Mouse (Mus musculus) liver, postnatal 0 days (tissue): ENCODE measurements around the gene Pax4. TPM values are rescaled to one million over a fixed set of nuclear protein-coding genes. Genes with fewer than 3 reads are reported as not detected.

Experiments
- ATAC-seq: fragments of 200-750 bp; cut with Nextera tagmentation; 2 replicates; pipeline ENCODE4 v1.8.0; 2017; ENCODE audit warnings: mild to moderate bottlenecking, moderate library complexity
- DNase-seq: peaks from one replicate; pipeline ENCODE4 v3.0.0-alpha.2; 2016
- H3K27ac ChIP-seq: fragments of 300-500 bp; sonication (generic); 2 replicates; pipeline ENCODE4 v1.5.1; 2014; ENCODE audit warnings: antibody characterized with exemption, moderate library complexity, mild to moderate bottlenecking, low read depth
- H3K27me3 ChIP-seq: fragments of 300-500 bp; sonication (generic); 2 replicates; pipeline ENCODE4 v1.6.1; 2014; ENCODE audit warnings: low read length, control low read depth, mixed read lengths; ENCODE audit not compliant: insufficient read depth
- H3K36me3 ChIP-seq: fragments of 300-500 bp; sonication (generic); replicated peaks from 2 replicates; pipeline ENCODE4 v1.6.1; 2014; ENCODE audit warnings: mild to moderate bottlenecking, control low read depth, low read length, moderate library complexity, mixed read lengths; ENCODE audit not compliant: insufficient read depth
- H3K4me1 ChIP-seq: fragments of 300-500 bp; sonication (generic); 2 replicates; pipeline ENCODE4 v1.6.1; 2014; ENCODE audit warnings: antibody characterized with exemption, mild to moderate bottlenecking, control low read depth; ENCODE audit not compliant: insufficient read depth
- H3K4me2 ChIP-seq: fragments of 300-500 bp; sonication (generic); 2 replicates; pipeline ENCODE4 v1.6.1; 2014; ENCODE audit warnings: low read depth, mild to moderate bottlenecking, low read length, moderate library complexity, mixed read lengths
- H3K4me3 ChIP-seq: fragments of 300-500 bp; sonication (generic); 2 replicates; pipeline ENCODE4 v1.5.1; 2014; ENCODE audit warnings: low read depth, low read length
- H3K9ac ChIP-seq: fragments of 300-500 bp; sonication (generic); replicated peaks from 2 replicates; pipeline ENCODE4 v1.6.1; 2014; ENCODE audit warnings: mild to moderate bottlenecking, moderate library complexity
- H3K9me3 ChIP-seq: fragments of 300-500 bp; sonication (generic); 2 replicates; pipeline ENCODE4 v1.6.1; 2016; ENCODE audit warnings: mild to moderate bottlenecking, control low read depth, low read length, mixed read lengths
- CTCF ChIP-seq: sonication (generic); IDR thresholded peaks from 2 replicates; pipeline ENCODE4 v1.5.1; 2016; ENCODE audit warnings: antibody characterized with exemption, low read depth
- EP300 ChIP-seq: IDR thresholded peaks from 2 replicates; pipeline ENCODE4 v1.6.1; 2016; ENCODE audit warnings: antibody characterized with exemption, low read depth, mild to moderate bottlenecking
- WGBS: fragments of 180-500 bp; shearing (Covaris S2); extraction: QIAGEN DNeasy Blood & Tissue Kit; methylation state at CpG from one replicate; pipeline ENCODE4 v1.1.7; 2014; ENCODE audit not compliant: insufficient replicate concordance; 5-methylcytosine and 5-hydroxymethylcytosine counted together
- polyA plus RNA-seq: library from polyadenylated mRNA; unstranded; fragments of >200 nt; fragmentation: Nextera tagmentation; extraction: Ambion mirVana; gene quantifications from 2 replicates; pipeline ENCODE4 v1.2.1, GENCODE M21; 2015

Gene Pax4
- polyA plus RNA-seq, 1 experiment from 2014 or later, result not detected

DNA sequence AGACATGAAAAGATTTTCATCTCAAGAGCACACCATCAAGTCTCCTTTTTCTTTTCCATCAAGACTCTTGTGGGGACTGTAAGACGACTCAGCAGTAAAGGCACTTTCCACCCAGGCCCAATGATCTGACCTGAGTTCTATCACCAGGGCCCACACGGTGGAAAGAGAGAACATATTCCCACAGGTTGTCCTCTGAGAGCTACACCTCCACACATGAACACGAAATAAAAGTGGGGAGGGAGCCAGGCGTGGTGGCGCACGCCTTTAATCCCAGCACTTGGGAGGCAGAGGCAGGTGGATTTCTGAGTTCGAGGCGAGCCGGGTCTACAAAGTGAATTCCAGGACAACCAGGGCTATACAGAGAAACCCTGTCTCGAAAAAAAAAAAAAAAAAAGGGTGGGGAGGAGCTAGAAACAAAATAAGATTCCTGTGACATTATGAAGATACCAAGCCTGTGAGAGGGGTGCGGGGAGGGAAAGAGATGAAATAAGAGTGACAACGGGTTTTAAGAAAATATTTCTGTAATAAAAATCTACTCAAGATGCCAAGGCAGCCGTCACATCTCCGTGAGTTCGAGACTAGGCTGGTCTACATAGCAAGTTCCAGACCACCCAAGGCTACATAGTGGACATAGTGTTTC is 26.4 kb downstream of the Pax4 start:
- Histone ChIP-seq H3K4me1 (peaks cover 47% of the 10 kb centered on the region), H3K36me3 (peaks cover 29% of the 10 kb centered on the region), H3K4me2 (peak overlapping the region; percentile 93), H3K9ac (0 out of 2 replicates have a peak overlapping the region, but pooled peaks have one; percentile 98), H3K4me3 (peak overlapping the region; percentile 98; the same call in 1 of the 2 replicates), H3K9me3 (no peaks in the 10 kb centered on the region), H3K27ac (peak overlapping the region; percentile 91; the same call in 1 of the 2 replicates), H3K27me3 (no peaks in the 10 kb centered on the region)
- DNase-seq (no peak), ATAC-seq (no peak)
- no peak for TF ChIP-seq CTCF
- no peak for TF ChIP-seq EP300
- 68% methylated on average over 15 of the region's 15 CpGs for WGBS

DNA sequence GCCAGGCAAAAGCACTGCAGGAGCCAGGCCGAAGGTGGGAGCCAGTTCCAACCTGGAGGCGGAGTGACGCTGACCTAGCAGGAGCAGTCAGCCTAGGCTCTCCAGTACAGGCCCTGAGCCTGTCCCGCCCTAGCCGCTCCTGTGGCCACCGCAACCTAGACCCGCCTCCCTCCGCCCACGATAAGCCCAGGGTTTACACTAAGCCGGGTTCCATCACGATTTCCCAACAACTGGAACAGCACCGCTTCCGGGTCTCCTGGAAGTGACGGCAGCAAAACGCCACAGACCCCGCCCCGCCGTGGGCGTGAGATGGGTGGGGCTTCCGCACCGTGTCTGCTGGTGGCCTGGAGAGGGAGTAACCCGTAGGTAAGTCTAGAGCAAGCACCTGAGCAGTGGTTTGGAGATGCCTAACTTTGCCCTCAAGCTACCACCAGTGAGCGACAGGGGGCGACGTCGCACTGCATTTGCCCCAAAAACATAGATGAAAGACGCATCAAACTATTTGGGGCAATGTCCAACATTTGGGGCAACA is 27.6 kb downstream of the Pax4 start:
- peak overlapping the region; percentile 93 for H3K4me2 ChIP-seq
- peaks cover 34% of the 10 kb centered on the region for H3K36me3 ChIP-seq
- peak overlapping the region; percentile 81 for H3K9ac ChIP-seq
- H3K4me1 ChIP-seq, result peaks cover 47% of the 10 kb centered on the region
- ATAC-seq (peak; percentile 89), DNase-seq (peak; percentile 99)
- under 1% methylated on average over 27 of the region's 27 CpGs for WGBS
- TF ChIP-seq EP300, result peak; percentile 82; the same call in 1 of the 2 replicates
- TF ChIP-seq CTCF, result peak; percentile 94
- H3K9me3 ChIP-seq, result no peaks in the 10 kb centered on the region
- peak overlapping the region; percentile 91 for H3K27ac ChIP-seq
- peak overlapping the region; percentile 73 for H3K4me3 ChIP-seq
- H3K27me3 ChIP-seq, result no peaks in the 10 kb centered on the region

DNA sequence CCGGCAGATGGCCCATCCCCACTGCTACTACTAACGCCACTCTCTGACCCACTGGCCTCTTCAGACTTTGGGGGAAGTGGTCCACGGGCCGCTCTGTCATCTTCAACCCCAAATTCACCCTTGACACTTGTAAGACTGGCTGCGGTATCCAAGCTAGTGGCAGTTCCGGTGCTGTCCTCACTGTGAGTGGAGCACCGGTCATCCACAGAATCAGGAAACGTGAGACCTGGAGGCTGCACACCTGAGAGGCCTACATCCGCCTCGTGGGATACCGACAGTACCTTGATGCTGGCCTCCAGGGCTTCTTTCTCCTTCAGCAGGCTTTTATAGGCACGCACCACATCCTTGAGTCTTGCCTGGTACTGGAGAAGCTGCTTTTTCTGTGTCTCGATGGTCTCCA is 28.3 kb downstream of the Pax4 start:
- ATAC-seq, result no peak
- Histone ChIP-seq H3K9me3 (no peaks in the 10 kb centered on the region), H3K36me3 (peaks cover 34% of the 10 kb centered on the region), H3K4me1 (peaks cover 43% of the 10 kb centered on the region), H3K27me3 (no peaks in the 10 kb centered on the region), H3K9ac (peak overlapping the region; percentile 81), H3K4me2 (peak overlapping the region; percentile 93), H3K4me3 (peak overlapping the region; percentile 73), H3K27ac (peak overlapping the region; percentile 91)
- WGBS, result 25% methylated on average over 13 of the region's 13 CpGs
- DNase-seq, result no peak
- TF ChIP-seq CTCF, result no peak
- TF ChIP-seq EP300, result no peak

DNA sequence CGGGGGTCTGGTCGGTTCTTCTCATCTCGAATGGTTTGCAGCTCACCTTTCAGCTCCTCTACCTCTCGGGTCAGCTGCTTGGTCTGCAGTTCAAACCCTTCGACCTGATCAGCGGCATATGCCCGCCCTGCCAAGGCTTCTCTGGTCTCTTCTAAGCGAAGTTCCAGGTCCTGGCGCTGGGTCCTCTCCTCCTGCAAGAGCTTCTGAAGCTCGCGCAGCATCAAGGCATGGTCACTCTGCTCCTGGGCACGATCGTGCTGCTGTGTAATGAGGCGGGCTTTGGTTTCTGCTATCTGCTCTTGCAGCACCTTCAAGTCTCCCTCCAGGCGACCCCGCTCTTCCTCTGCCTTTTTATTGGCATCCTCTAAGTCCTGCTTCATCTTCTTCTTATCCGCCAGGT is 28.8 kb downstream of the Pax4 start:
- peak overlapping the region; percentile 81 for H3K9ac ChIP-seq
- no peaks in the 10 kb centered on the region for H3K9me3 ChIP-seq
- H3K36me3 ChIP-seq, result peaks cover 29% of the 10 kb centered on the region
- 67% methylated on average over 17 of the region's 17 CpGs for WGBS
- peaks cover 40% of the 10 kb centered on the region for H3K4me1 ChIP-seq
- DNase-seq, result no peak
- H3K27me3 ChIP-seq, result no peaks in the 10 kb centered on the region
- TF ChIP-seq EP300, result no peak
- TF ChIP-seq CTCF, result no peak
- H3K4me2 ChIP-seq, result peak overlapping the region; percentile 93
- H3K4me3 ChIP-seq, result peak overlapping the region; percentile 73
- H3K27ac ChIP-seq, result 0 out of 2 replicates have a peak overlapping the region, but pooled peaks have one; percentile 91
- no peak for ATAC-seq

DNA sequence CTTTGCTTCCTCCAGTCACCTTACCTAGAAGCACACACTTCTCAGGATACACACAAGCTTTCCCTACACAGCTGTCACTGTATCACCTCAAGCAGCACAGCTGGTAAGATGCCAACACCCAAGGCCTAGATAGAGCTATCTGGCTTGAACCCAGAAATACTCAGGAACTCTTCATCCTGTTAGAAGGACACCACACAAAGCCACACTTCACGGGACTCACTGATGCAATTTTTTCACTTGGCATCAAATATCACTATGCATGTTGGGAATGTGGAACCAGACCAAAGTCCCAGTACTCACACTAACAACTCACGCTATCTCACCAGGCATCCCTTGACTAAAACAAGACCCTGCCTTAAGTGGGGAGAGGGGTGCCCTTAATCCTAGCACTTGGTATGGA is 29.5 kb downstream of the Pax4 start:
- ATAC-seq, result no peak
- Histone ChIP-seq H3K27me3 (no peaks in the 10 kb centered on the region), H3K27ac (no peak overlapping the region), H3K9me3 (no peaks in the 10 kb centered on the region), H3K4me3 (0 out of 2 replicates have a peak overlapping the region, but pooled peaks have one; percentile 73), H3K36me3 (peaks cover 32% of the 10 kb centered on the region), H3K4me2 (peak overlapping the region; percentile 93), H3K9ac (0 out of 2 replicates have a peak overlapping the region, but pooled peaks have one; percentile 17), H3K4me1 (peaks cover 34% of the 10 kb centered on the region)
- TF ChIP-seq EP300, result no peak
- no peak for TF ChIP-seq CTCF
- DNase-seq, result no peak
- WGBS, result 45% methylated on average over 2 of the region's 2 CpGs

DNA sequence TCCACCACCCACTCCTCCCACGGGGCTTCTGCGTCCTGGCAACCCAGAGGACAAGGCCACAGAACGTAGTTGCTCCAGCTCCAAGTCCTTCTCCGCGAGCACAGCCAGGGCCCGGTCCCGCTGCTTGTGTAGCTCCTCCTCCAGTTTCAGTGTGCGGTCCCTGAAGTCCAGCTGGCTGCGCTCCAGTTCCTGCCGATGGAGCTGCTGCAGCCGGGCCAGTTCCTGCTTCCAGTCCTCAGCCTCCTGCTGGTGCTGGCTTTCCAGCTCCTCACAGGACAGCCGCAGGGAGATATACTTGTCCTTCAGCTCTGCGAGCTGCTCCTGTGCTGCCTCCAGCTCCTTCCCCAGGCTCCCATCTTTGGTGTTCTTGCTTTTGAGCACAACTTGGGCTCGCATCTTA is 30.7 kb downstream of the Pax4 start:
- Histone ChIP-seq H3K4me1 (peaks cover 33% of the 10 kb centered on the region), H3K4me3 (no peak overlapping the region)
- 71% methylated on average over 14 of the region's 14 CpGs for WGBS

More for the DNA sequence above, 30.7 kb downstream of the Pax4 start:
- Histone ChIP-seq H3K36me3 (peaks cover 32% of the 10 kb centered on the region), H3K9me3 (no peaks in the 10 kb centered on the region), H3K9ac (no peak overlapping the region), H3K4me2 (no peak overlapping the region), H3K27me3 (no peaks in the 10 kb centered on the region), H3K27ac (no peak overlapping the region)
- DNase-seq, result peak; percentile 65
- TF ChIP-seq CTCF (no peak), EP300 (no peak)
- ATAC-seq, result no peak
